Mouse (Mus musculus) central nervous system, embryonic 18 days (tissue): Measurements from ENCODE around the gene Actrt3. TPM values are rescaled to one million over a fixed set of nuclear protein-coding genes. Genes with fewer than 3 reads are reported as not detected.

Experiments
- polyA plus RNA-seq: library from polyadenylated mRNA; depleted of rRNA; stranded (reverse); fragments of >200 nt; gene quantifications from 2 replicates; pipeline ENCODE4 v1.2.3, GENCODE M21; 2012; rRNA removed

Actrt3 gene
- polyA plus RNA-seq, result 0.34 and 0.45 TPM in 2 replicates

GRCm38 (mm10) chr3:30599711-30600545 lies at the start of gene Actrt3:
Actrt3 (minus strand) TSS chr3:30599939.

DNA sequence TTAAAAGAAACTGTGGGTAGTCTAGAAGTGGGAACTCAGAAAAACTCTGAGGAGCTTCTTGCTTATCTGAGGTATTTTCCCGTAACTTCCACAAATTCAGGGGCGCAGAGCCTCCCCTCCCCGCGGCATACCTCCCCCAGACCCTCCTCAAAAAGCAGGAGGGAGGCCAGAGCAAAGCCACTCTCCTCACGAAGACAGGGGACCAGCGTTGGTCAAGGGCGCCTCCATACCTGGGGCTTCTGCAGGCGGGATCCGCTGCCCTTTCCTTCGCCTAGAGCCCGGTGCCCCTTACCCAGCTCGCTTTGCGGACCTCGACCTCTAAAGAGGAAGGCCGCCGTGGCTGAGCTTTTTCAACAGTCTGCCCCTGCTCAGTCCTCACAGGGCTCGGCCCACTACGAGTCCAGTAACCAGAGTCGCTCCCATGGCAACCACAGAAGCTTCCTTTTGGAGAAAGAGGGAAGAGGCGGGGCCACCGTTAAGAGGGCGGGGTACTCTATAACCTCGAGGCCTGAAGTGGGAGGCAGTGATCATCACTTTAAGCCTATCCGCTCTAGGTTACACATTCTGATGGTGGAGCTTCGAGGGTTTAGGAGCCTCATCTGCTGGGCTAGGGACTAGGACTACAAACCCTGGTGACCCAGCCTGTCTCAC lies 47.8 kb upstream of the Actrt3 start, which contains the start of gene Lrrc34:
Gene Lrrc34, minus strand, starts transcription at position 430 of the 651 bp plus-strand sequence.

GRCm38 (mm10) chr3:30644207-30644606 lies 44.5 kb upstream of the Actrt3 start, which contains the start of gene Lrriq4:
Lrriq4 (plus strand) TSS chr3:30644507.

DNA sequence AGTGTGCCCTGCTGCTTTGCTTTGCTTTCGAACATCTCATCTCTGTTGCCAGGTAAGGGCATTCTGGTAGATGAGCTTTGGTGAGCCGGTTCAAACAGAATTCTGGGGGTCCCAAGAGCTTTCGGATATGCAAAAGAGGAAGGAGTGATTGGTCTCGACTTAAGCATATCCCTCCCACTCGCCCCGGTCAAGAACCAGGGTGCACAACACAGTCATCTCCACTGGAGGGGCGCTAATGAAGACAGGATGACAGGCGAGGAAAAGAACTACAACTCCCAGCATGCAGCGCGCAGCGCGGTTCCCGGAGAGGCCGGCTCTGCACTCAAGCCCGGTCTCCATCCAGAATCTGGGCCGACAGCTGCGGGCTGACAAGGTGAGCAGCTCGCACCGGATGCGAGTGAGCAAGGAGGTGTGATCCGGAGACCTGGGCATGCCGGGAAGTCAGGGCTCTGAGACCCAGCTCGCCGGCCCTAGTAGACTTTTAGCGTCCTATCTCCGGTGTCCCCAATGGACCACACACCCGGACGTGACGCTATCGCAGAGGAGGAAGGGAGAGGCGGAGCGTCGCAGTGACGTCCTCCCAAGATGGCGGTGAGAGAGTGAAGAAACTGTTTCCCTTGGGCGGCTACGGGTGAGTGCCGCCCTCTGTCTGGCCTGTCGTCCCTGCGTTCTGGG lies 2.5 kb upstream of the Actrt3 start, which contains the start of gene Mynn:
Gene Mynn, plus strand, starts transcription at position 1 of the 675 bp plus-strand sequence.

GRCm38 (mm10) chr3:30547908-30548307 lies 51.8 kb downstream of the Actrt3 start, which contains the start of gene Mecom:
Mecom (minus strand) TSS chr3:30548008.

Other genes with a start within 250 kb of the Actrt3 start
- 3.1 and 3.3 TPM in 2 replicates for gene Mecom, start 51.9 kb downstream of the Actrt3 start, polyA plus RNA-seq
- gene Mynn, start 2.1 kb upstream of the Actrt3 start, polyA plus RNA-seq, result 17.5 and 17.8 TPM in 2 replicates
- gene Lrriq4, start 44.6 kb upstream of the Actrt3 start, polyA plus RNA-seq, result 0.04 TPM in 1 of 2 replicates, not detected in the other
- 0.34 and 0.68 TPM in 2 replicates for gene Lrrc34, start 47.9 kb upstream of the Actrt3 start, polyA plus RNA-seq
- 0.12 TPM in 1 of 2 replicates, not detected in the other for gene Lrrc31, start 99.9 kb upstream of the Actrt3 start, polyA plus RNA-seq
- 0.27 TPM in 2 replicates for gene Samd7, start 146.4 kb upstream of the Actrt3 start, polyA plus RNA-seq
- gene Sec62, start 192.9 kb upstream of the Actrt3 start, polyA plus RNA-seq, result 58.7 and 63.7 TPM in 2 replicates